Mouse (Mus musculus) kidney, embryonic 14.5 days (tissue): ENCODE measurements around the gene G3bp1. TPM values are rescaled to one million over a fixed set of nuclear protein-coding genes. Genes with fewer than 3 reads are reported as not detected.

Experiments
- ATAC-seq: fragments of 200-750 bp; cut with Nextera tagmentation; 2 replicates; pipeline ENCODE4 v1.8.0; 2017; ENCODE audit warnings: moderate number of reproducible peaks, mild to moderate bottlenecking, moderate TSS enrichment, moderate library complexity; ENCODE audit not compliant: low FRiP score, low TSS enrichment
- H3K27ac ChIP-seq: fragments of 300-500 bp; sonication (generic); 2 replicates; pipeline ENCODE4 v1.5.1; 2014; ENCODE audit warnings: low read depth, mild to moderate bottlenecking, low read length, moderate library complexity, mixed read lengths
- H3K27me3 ChIP-seq: fragments of 300-500 bp; sonication (generic); 2 replicates; pipeline ENCODE4 v1.6.1; 2014; ENCODE audit warnings: mild to moderate bottlenecking, low read length; ENCODE audit not compliant: control insufficient read depth, insufficient read depth
- H3K36me3 ChIP-seq: fragments of 300-500 bp; sonication (generic); 2 replicates; pipeline ENCODE4 v1.6.1; 2014; ENCODE audit warnings: low read length, mixed read lengths; ENCODE audit not compliant: control insufficient read depth, insufficient read depth
- H3K4me1 ChIP-seq: fragments of 300-500 bp; sonication (generic); 2 replicates; pipeline ENCODE4 v1.6.1; 2014; ENCODE audit warnings: low read length, mixed read lengths; ENCODE audit not compliant: control insufficient read depth, insufficient read depth
- H3K4me2 ChIP-seq: fragments of 300-500 bp; sonication (generic); replicated peaks from 2 replicates; pipeline ENCODE4 v1.6.1; 2014; ENCODE audit warnings: low read depth, mild to moderate bottlenecking, low read length
- H3K4me3 ChIP-seq: fragments of 300-500 bp; sonication (generic); 2 replicates; pipeline ENCODE4 v1.5.1; 2014; ENCODE audit warnings: mild to moderate bottlenecking, low read length
- H3K9ac ChIP-seq: fragments of 300-500 bp; sonication (generic); 2 replicates; pipeline ENCODE4 v1.6.1; 2014; ENCODE audit warnings: low read depth, mild to moderate bottlenecking, low read length, moderate library complexity
- H3K9me3 ChIP-seq: fragments of 300-500 bp; sonication (generic); 2 replicates; pipeline ENCODE4 v1.6.1; 2016; ENCODE audit warnings: low read length; ENCODE audit not compliant: control insufficient read depth
- WGBS: fragments of 180-500 bp; shearing (Covaris S2); extraction: QIAGEN DNeasy Blood & Tissue Kit; methylation state at CpG from one replicate; pipeline ENCODE4 v1.1.7; 2014; 5-methylcytosine and 5-hydroxymethylcytosine counted together
- polyA plus RNA-seq: library from polyadenylated mRNA; unstranded; fragments of >200 nt; fragmentation: Nextera tagmentation; extraction: Ambion mirVana; gene quantifications from 2 replicates; pipeline ENCODE4 v1.2.1, GENCODE M21; 2014

Gene G3bp1
- polyA plus RNA-seq, 1 experiment from 2014 or later, result 230 TPM

DNA sequence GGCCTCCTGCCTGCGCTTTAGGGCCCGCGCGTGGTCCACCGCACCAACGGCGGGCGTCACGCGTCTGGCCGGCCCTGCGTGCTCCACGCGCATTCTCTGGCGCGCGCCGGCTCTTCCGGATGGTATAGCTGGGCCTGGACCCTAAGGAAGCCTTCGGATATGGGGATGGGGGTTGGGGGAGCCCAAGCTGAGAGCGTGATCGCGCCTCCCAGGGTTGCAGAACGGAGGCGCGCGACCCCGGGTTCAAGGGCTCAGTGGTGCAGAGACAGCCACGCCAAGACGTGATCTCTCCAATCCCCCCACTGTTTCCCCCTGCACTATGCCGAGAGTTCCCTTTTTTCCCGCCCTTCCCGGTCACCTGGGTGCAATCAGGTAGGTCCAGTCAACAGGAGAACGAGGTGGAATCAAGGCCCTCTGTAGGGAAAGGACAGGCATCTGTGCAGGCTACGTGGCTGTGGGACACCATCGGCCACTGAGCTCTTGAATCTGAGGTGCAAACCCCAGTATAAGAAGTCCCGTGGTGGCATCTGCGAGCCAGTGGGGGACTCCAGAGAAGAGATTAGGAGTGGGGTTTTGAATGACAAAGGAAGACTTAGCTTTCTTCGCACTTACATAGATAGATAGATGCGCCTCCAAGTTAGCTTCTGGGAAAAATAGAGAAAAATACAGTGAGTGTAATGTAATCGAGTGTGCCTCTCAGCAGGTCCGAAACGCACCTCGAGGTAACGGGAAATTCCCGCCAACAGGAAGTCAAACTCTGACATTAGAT lies 622 bp downstream of the G3bp1 start:
- Histone ChIP-seq H3K4me3 (peak overlapping the region; percentile 99), H3K9ac (peak overlapping the region; percentile 97), H3K27me3 (no peaks in the 10 kb centered on the region), H3K4me1 (peaks cover 15% of the 10 kb centered on the region), H3K4me2 (peak overlapping the region; percentile 89), H3K36me3 (peaks cover 21% of the 10 kb centered on the region; the same call in 1 of the 2 replicates), H3K27ac (peak overlapping the region; percentile 85), H3K9me3 (no peaks in the 10 kb centered on the region)
- ATAC-seq, result peak; percentile 22; the same call in 1 of the 2 replicates
- WGBS, result under 1% methylated on average over 41 of the region's 46 CpGs

DNA sequence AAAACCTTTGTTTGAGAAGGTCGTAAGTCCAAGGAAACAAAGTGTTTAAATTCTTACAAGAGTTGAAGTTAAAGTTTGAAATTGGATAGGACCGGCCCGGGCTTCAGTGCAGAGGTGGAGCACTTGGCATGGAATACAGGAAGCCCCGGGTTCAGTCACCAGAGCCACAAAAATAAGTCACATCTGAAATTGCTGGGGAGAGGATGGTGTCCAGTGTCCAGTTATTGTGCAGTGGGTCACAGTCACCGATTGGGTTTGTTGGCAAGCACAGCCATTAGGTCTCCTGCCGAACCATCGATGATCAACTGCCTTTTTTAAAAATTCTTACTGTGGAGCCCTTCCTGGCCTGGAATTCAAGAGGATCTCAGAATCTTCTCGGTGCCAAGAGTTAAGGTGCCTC lies 1.3 kb downstream of the G3bp1 start:
- H3K4me1 ChIP-seq, result peaks cover 17% of the 10 kb centered on the region
- 31% methylated on average over 8 of the region's 8 CpGs for WGBS
- peak overlapping the region; percentile 97 for H3K9ac ChIP-seq
- no peak overlapping the region for H3K27ac ChIP-seq
- peak overlapping the region; percentile 89 for H3K4me2 ChIP-seq
- peak overlapping the region; percentile 99 for H3K4me3 ChIP-seq
- no peak for ATAC-seq
- H3K9me3 ChIP-seq, result no peaks in the 10 kb centered on the region
- peaks cover 21% of the 10 kb centered on the region; the same call in 1 of the 2 replicates for H3K36me3 ChIP-seq
- H3K27me3 ChIP-seq, result no peaks in the 10 kb centered on the region

- no peak for ATAC-seq
- Histone ChIP-seq H3K4me3 (peak overlapping the region; percentile 99), H3K9me3 (no peaks in the 10 kb centered on the region), H3K9ac (peak overlapping the region; percentile 97; the same call in 1 of the 2 replicates), H3K4me1 (peaks cover 20% of the 10 kb centered on the region), H3K27me3 (no peaks in the 10 kb centered on the region), H3K27ac (no peak overlapping the region), H3K36me3 (peaks cover 25% of the 10 kb centered on the region; the same call in 1 of the 2 replicates), H3K4me2 (peak overlapping the region; percentile 89)
- WGBS, result 75% methylated on average over 7 of the region's 7 CpGs
Measured at GRCm38 (mm10) chr11:55471467-55471866, 2.0 kb downstream of the G3bp1 start.

- Histone ChIP-seq H3K4me3 (no peak overlapping the region), H3K27ac (no peak overlapping the region), H3K9me3 (no peaks in the 10 kb centered on the region), H3K4me2 (no peak overlapping the region; the same call in 1 of the 2 replicates), H3K4me1 (peaks cover 14% of the 10 kb centered on the region), H3K27me3 (no peaks in the 10 kb centered on the region), H3K9ac (no peak overlapping the region), H3K36me3 (peaks cover 25% of the 10 kb centered on the region; the same call in 1 of the 2 replicates)
- 67% methylated on average over 3 of the region's 3 CpGs for whole genome bisulfite sequencing
- ATAC-seq, result no peak
Measured at GRCm38 (mm10) chr11:55473219-55473618, 3.7 kb downstream of the G3bp1 start.

- no peak overlapping the region for H3K4me3 ChIP-seq
- no peaks in the 10 kb centered on the region for H3K9me3 ChIP-seq
- no peak overlapping the region for H3K9ac ChIP-seq
- H3K27me3 ChIP-seq, result no peaks in the 10 kb centered on the region
- H3K36me3 ChIP-seq, result peaks cover 78% of the 10 kb centered on the region
- H3K4me1 ChIP-seq, result no peaks in the 10 kb centered on the region
- H3K27ac ChIP-seq, result no peak overlapping the region
- H3K4me2 ChIP-seq, result no peak overlapping the region
- WGBS, result 97% methylated on average over 7 of the region's 7 CpGs
- ATAC-seq, result no peak
Measured at GRCm38 (mm10) chr11:55485443-55485842, 16.0 kb downstream of the G3bp1 start.

- no peak for ATAC-seq
- Histone ChIP-seq H3K27ac (no peak overlapping the region), H3K4me1 (no peaks in the 10 kb centered on the region), H3K36me3 (peaks cover 93% of the 10 kb centered on the region), H3K27me3 (no peaks in the 10 kb centered on the region), H3K9me3 (no peaks in the 10 kb centered on the region), H3K4me2 (no peak overlapping the region), H3K4me3 (no peak overlapping the region), H3K9ac (no peak overlapping the region)
- 93% methylated on average over 6 of the region's 6 CpGs for WGBS
Measured at GRCm38 (mm10) chr11:55496158-55496557, 26.7 kb downstream of the G3bp1 start.

DNA sequence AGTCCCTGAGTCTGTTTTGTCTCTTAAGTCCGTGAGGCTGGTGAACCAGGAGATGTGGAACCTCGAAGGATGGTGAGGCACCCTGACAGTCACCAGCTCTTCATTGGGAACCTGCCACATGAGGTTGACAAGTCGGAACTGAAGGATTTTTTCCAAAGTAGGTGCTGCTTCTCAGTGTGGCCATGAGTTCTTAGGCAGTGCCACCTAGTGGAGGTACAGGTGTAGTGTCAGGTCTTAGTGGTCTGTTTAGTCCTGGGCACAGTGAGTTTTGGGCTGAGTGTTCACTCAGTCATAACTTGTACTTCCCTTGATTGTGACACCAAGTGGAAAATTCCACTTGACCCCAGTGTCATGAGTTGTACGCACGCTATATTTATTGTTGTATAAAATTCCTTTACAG lies 28.4 kb downstream of the G3bp1 start:
- Histone ChIP-seq H3K9ac (no peak overlapping the region), H3K9me3 (no peaks in the 10 kb centered on the region), H3K4me3 (no peak overlapping the region), H3K36me3 (peaks cover 93% of the 10 kb centered on the region), H3K4me2 (no peak overlapping the region), H3K27me3 (no peaks in the 10 kb centered on the region), H3K27ac (no peak overlapping the region), H3K4me1 (no peaks in the 10 kb centered on the region)
- WGBS, result 71% methylated on average over 5 of the region's 5 CpGs
- peak; percentile 74 for ATAC-seq

- H3K4me3 ChIP-seq, result no peak overlapping the region
- ATAC-seq, result no peak; the same call in 1 of the 2 replicates
- WGBS, result 85% methylated on average over 8 of the region's 8 CpGs
- no peaks in the 10 kb centered on the region for H3K9me3 ChIP-seq
- peaks cover 55% of the 10 kb centered on the region for H3K36me3 ChIP-seq
- H3K27me3 ChIP-seq, result no peaks in the 10 kb centered on the region
- no peaks in the 10 kb centered on the region for H3K4me1 ChIP-seq
- H3K9ac ChIP-seq, result no peak overlapping the region
- no peak overlapping the region for H3K4me2 ChIP-seq
- H3K27ac ChIP-seq, result no peak overlapping the region
Measured at GRCm38 (mm10) chr11:55501955-55502531, 32.6 kb downstream of the G3bp1 start.

DNA sequence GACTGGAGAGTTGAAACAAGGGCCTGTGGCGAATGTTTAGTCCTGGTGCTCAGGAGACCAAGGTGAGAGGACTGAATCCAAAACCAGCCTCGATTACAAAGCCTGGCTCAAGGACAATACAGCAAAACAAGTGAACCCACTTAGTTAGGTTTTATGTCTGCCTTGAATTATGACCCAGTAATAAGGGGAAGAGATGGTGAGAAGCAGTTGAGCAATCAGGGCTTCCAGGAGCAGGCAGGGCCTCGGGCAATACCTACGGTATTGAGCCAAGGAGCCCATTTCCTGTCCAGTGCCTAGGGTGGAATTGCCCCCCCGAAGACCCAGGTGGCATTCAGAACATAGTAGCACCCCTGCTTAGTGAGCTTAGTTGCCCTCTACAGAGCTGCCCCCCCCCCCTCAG lies 33.4 kb downstream of the G3bp1 start:
- no peaks in the 10 kb centered on the region for H3K27me3 ChIP-seq
- H3K9me3 ChIP-seq, result no peaks in the 10 kb centered on the region
- H3K36me3 ChIP-seq, result peaks cover 47% of the 10 kb centered on the region
- ATAC-seq, result no peak
- H3K4me3 ChIP-seq, result no peak overlapping the region
- WGBS, result 59% methylated on average over 5 of the region's 5 CpGs
- no peaks in the 10 kb centered on the region for H3K4me1 ChIP-seq
- no peak overlapping the region for H3K27ac ChIP-seq
- no peak overlapping the region for H3K9ac ChIP-seq
- H3K4me2 ChIP-seq, result no peak overlapping the region
